Mouse (Mus musculus): ENCODE data around the gene Pcna.
"Not testable (repeated sequence)": the region's sequence is repeated elsewhere in the genome, so short reads cannot be mapped to it uniquely, and the experiment has no call there.

Gene Pcna

DNA sequence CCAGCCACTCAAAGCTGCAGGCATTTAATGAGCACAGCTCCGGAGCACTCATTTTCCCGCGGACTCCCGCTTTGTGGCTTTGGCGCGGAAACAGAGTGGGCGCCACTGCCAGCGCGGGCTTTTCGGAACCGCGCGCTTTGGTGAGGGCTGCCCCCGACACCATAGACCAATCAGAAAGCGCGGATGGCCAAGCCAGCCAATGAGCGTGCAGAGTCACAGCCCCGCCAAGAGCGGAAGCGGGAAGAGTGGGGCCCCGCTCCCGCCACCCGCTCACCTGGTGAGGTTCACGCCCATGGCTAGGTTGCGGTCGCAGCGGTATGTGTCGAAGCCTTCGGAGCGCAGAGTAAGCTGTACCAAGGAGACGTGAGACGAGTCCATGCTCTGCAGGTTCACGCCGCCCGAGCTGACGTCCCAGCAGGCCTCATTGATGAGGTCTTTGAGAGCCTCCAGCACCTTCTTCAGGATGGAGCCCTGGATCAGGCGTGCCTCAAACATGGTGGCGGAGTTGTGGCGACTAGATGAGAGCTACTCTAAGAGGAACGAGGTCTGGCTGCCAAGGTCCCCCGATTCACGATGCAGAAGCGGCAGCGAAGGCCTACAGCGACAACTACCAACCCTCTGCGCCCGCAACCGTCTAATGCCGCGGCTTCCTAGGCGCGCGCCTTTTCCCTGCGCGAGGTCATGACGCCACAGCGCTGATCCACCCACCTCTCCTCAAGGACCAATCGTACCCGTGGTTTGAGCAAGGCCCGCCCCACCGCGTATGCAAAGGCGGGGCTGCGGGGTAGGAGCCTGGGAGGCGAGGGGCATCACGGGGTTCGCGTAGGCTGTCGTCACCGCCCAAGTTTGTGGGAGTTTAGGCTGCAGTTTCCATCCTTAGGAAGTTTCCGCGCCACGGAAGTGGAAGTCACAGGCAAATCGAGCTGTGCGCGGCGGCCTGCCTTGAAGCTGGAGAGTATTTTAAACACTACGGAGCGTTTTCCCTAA lies at the start of gene Pcna:
Gene Pcna, minus strand, starts transcription at position 773 of the 987 bp plus-strand sequence.
- peak; percentile 91 to 94 for DNase-seq

GRCm38 (mm10) chr2:132301436-132301835 lies 48.3 kb upstream of the Pcna start:
- DNase-seq = no peak

- DNase-seq = no peak
Observed at GRCm38 (mm10) chr2:132298250-132298649, 45.1 kb upstream of the Pcna start.

DNA sequence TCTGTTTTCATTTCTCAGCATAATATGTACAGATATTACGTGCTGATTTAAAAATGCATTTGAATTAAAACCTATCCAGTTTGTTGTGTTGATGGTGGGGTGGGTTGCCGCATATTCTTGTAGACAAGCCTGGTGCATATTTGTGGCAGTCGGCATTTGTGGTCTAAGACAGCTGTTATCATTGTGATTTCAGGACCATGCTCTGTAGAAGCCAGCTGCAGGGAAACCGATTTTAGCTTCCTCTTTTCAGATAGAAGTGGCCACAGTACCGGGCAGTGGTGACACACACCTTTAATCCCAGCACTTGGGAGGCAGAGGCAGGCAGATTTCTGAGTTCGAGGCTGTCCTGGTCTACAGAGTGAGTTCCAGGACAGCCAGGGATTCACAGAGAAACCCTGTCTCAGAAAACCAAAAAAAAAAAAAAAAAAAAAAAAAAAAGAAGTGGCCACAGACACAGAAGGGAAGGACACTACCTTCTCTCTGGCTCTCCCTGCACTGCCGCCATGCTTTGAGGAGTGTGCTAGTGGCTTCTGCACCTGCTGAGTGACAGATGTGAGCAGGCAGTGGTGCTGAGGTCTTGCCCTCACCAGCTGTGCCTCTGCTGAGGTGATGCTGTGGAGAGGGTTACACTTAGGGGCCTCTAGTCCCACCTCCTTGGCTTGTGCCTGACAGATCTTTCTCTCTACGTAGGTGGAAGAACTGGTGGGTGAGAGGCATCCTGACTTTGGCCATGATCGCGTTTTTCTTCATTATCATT lies 40.8 kb upstream of the Pcna start:
- DNase-seq = no peak

DNA sequence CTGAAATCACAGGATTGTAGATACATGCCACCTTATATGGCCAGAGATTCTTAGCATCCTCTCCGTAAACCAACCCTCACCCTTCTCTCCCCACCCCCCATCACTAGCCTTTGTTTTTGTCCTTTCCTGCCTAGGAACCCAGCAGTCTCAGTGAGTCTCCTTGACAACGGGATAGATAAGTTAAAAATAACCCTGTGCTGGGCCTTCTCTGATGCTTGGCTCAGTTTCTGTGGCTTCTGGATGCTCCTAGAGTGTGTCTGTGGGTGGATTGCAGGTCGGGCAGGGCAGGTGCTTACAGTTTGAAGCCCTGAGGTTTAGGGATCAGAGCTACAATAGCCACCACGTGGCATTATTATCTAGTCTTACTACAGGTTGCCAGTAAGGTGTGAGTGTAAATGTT lies 39.0 kb upstream of the Pcna start:
- DNase-seq = peak; percentile 45 to 64

DNA sequence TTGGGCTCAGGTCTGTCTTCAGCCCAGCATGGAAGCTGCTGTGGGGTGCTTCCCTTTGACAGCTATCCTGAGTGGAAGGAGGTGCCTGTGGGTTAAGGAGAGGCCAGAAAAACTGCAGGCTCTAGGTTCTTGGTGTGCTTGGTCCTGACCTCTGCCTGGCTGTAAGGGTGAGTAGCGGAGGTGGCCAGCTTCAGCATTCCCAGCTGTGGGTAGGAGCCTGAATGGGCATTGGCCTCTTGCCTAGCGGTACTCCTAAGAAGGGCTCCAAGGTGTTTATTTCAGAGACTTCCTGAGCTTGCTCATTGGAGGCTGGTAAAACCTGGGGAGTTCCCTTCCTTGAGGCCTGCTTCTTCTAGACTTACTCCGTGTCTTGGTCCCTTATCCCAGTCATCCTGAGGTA lies 38.2 kb upstream of the Pcna start:
- DNase-seq = no peak

DNA sequence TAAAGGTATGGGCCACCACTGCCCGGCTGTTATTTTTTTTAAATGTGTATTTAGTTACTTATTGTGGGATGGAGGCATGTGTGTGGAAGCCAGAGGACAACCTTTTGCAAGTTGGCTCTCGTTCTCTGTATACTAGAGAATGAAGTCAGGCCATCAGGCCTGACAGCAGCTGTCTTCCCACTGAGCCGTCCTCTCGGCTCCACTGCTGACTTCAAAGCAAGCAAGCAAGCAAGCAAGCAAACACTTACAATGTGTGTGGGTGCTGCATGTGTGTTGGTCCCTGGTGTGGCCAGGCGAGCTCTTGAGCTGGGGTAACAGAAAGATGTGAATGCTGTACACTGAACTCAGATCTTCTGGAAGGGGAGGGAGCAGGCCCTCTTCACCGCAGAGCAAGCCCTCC lies 37.7 kb upstream of the Pcna start:
- no peak for DNase-seq

GRCm38 (mm10) chr2:132289213-132289612 lies 36.1 kb upstream of the Pcna start:
- not testable (repeated sequence) for DNase-seq

DNA sequence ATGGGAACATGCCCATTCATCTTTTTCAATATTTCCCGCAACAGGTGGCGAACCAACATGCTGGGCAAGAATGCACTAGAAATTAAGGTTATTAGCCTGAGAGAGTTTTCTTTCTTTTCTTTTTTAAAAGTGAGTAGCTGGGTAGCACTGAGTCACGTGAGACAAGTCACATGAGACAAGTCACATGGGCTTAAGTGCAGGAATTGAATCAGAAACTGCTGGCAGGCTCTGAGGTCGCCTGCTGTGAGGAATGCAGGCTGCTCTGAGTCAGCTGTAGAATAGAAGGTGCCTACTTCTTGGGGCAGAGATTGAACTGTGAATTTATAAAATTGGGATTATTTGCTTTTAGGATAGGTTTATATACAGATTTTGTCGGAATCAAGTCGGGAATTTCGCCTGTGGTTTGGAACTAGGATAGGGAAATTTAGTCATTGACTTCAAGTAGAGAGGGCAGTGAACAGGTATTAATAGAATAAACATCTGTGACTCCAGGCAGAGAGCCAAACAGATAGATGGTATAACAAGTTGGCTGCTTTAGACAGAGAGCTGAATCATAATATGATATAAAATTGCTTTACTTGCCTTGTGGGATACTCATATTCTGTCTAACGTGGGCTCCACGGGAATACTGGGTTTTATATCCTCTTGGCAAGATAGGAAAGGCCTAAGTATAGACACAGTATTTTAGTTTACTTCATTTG lies 33.4 kb upstream of the Pcna start:
- DNase-seq = peak; percentile 74 to 78

DNA sequence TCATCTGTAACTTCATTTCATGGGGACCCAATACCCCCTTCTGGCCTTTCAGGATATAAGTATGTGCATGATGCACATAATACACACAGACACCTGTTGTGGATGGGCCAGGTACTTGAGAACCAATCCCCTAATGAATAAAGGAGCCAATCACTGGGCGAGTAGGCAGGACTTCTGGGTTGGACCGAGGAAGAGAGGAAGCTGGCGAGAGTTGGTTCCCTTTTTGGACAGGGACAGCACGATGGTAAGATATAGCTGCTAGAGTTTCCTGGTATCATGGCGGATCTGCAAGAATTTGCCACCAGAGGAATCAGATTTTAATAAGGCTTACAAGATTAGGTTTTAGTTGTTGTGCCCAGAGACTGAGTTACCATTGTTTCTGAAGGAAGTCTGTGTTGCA lies 32.6 kb upstream of the Pcna start:
- DNase-seq = not testable (repeated sequence)

DNA sequence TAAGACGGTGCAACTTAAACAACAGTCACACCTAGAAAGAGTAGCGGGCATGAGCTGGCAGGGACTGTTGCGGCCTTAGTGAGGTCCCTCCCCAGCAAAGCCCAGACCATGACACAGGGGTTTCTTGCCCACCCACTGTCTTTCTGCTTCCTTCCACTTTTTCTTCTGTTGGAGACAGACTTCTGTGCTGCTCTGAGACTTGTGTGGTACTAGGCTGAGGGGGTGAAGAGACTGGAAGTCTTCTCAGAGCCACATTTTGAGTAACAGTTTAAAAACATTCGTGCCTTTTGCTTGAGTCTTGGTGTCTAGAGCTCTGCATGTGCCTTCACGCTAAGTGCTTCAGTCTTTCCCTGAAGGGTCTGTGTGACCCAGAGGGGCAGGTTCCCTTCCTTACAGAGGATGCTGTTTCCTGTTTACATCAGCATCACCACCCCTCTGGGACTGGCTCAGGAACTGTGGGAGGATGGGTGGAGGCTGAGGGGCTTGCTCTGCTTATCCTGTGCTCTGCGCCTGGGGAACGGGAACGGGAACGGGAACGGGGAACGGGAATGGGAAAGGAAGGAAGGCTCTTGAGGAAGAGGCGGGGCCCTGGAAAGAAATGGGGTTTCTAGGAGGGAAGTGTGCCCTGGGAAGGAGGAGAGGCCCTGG lies 31.5 kb upstream of the Pcna start:
- DNase-seq = no peak

DNA sequence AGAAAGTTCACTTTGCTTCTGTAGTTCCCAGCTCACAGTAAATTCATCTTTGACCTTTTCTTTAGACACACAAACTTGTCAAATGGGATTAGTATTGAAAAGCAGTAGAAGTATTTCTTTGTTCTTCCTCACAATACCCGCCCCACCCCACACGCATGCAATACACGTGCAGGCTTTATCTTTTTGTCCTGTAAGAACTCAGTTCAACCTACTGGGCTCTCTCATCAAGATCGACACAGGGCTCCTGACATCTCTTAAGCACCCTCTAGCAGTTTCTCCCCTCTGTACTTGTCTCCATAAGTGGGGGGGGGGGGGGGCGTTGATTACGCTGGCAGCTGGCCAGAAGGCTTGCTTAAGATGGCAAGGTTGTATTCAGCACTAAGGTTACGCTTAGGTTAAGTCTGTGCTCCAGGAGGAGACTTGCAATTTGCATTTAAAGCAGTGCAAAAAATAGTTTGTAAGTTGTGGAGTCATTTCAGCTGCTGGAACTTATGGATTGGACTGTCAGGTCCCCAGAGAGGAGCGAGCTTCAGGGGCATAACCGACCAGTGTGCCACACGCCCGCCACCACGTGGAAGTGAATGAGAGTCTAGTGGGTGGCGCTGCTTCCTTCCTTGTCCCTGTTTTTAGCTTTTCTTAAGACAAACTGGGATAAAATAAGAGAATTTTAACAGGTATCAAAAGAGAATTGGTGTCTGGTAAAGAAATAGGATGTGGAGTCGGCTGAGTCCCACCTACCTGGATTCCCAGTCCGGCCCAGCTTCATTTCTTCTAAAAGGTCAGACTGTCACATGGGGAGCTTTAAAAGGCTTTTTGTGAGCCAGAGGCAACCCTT lies 30.3 kb upstream of the Pcna start:
- DNase-seq = no peak

- DNase-seq = no peak
Observed at GRCm38 (mm10) chr2:132282453-132283174, 29.5 kb upstream of the Pcna start.

GRCm38 (mm10) chr2:132281560-132282452 lies 28.7 kb upstream of the Pcna start:
- DNase-seq = no peak

- no peak for DNase-seq
Observed at GRCm38 (mm10) chr2:132280518-132281120, 27.5 kb upstream of the Pcna start.

DNA sequence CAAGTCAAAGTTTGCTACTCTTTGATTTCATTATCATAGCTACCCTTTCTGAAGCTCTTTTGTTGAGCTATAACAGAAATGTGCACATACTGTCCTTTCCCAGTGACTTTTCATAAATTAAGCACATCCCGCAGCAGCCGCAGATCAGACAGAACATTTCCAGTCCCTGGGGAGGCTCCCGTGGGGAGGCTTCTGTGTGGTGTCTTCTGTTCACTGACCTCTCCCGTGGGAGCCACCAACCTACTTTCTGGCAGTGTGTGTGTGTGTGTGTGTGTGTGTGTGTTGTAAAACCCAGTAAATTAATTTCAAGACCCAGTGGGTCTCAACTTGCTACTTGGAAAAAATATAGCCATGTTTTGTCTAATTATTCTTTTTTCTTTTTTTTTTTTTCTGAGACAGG lies 26.9 kb upstream of the Pcna start:
- no peak for DNase-seq

GRCm38 (mm10) chr2:132279336-132279882 lies 26.3 kb upstream of the Pcna start:
- no peak for DNase-seq

GRCm38 (mm10) chr2:132278273-132278853 lies 25.2 kb upstream of the Pcna start:
- DNase-seq = no peak

DNA sequence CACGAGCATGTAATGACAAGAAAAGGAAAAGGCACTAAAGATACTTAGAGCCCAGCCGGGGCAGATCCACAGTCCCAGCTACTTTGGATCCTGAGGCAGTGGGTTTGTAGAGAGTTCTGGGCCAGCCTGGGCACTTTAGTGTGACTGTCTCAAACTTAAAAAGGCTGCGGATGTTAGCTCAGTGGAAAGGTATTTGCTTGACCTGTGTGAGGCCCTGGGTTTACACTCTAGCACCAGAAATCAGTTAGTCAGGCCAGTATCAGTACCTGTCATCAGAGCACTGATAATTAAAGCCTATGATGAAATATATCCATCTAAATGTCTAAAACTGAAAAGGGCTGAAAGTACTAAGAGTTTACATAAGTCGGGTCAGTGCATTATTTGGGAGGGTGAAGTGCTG lies 23.1 kb upstream of the Pcna start:
- no peak for DNase-seq
